Mouse (Mus musculus) large intestine, adult 2 months (tissue): ENCODE data around the gene Astn2. TPM values are rescaled to one million over a fixed set of nuclear protein-coding genes. Genes with fewer than 3 reads are reported as not detected.

ENCODE experiments used
- DNase-seq: peaks from one replicate; pipeline ENCODE4 v3.0.0-alpha.2; 2012; ENCODE audit warnings: low read depth, low spot score
- WGBS: fragments of 180-500 bp; shearing (Covaris S2); methylation state at CpG from one replicate; pipeline ENCODE4 v1.1.7; 2018; 5-methylcytosine and 5-hydroxymethylcytosine counted together
- polyA plus RNA-seq: library from polyadenylated mRNA; depleted of rRNA; stranded (reverse); fragments of >200 nt; gene quantifications from 2 replicates; pipeline ENCODE4 v1.2.3, GENCODE M21; 2012

The Astn2 gene
- polyA plus RNA-seq, 1 experiment, result 0.55 TPM

DNA sequence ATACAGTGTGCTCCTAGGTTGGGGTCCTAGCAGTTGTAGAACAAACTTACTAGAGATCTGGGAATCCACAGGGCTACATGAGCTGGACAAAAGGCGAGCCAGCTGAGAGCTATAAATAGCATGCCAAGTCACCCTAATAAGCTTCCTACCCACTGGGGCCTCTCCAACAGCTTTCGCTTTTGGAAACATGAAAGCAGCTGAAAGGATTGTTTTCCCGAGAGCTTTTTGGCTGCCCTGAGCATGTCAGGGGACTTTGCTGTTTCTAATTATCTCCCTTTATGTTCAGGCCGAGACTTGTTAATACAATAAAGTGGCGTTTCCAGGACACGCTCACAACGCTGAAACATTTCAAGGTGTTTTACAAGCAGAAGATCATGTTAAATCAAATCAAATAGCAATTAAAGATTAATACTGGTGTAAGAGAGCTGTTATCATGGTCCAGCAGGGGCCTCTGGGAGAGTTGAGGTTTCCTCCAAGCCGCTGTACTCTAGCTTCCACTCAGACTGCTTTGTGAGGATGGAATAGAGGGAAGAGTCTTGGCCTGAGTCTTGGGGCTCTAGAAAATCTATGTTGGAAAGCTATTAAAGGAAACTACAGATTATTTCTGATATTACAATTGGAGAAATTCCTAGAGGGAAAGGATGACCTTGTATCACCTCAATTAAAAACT, 378.9 kb downstream of the Astn2 start:
- DNase-seq, result no peak
- WGBS, result 51% methylated on average over 8 of the region's 8 CpGs

DNA sequence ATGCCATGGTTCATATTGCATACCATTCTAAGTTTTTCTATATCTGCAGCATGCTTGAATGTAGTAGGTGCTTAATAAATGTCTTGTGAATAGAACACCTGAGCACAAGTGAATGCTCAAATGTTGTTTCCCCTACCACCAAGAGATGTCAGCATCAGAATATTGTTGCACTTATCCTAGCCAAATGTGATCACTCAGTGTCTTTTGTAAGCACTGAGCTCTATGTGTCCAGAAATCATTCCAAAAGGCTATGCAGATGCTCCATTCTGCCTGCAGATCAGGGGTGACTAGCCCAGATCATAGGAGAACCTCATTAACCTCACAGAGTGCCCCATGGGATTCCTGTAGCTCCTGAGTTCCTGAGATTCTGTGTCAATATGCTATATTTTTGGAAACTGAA, 401.5 kb downstream of the Astn2 start:
- no peak for DNase-seq

DNA sequence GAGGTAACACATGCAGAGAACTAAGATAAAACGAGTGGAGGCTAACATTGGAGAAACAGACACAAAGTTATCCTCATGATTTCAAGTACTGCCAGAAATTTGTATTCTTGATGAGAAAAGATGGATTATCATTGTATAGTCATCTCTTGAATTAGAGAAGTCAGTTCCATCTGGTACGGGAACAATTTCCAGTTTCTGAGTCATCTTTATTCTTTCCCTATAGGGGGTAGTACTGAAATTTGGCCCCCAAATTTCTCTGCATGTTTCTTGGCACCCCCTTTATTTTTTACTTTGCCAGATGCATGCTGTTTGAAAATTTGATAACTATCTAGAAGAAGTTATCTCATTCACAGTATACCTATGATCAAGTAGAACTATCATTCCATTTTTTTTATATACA, 420.8 kb downstream of the Astn2 start:
- DNase-seq, result no peak
- 87% methylated on average over 2 of the region's 2 CpGs for WGBS

DNA sequence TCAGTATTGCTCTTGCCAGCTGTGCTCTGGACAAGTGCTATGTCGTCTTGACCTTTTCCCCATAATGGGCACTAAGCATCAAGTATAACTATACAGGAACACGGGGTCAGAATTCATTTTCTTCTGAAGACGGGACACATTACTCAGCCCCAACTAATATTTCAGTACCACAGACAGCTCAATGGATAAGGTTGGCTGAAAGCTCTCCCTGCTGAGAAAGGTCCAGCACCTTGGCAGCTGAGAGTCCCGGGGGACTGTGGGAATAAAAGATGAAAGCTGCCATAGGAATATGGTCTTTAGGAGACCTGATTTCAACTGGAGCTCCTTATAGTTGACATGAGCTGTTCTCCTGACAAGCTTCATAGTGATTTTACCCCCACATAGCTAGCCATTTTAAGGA, 421.5 kb downstream of the Astn2 start:
- WGBS, result 49% methylated on average over 4 of the region's 4 CpGs
- DNase-seq, result no peak

DNA sequence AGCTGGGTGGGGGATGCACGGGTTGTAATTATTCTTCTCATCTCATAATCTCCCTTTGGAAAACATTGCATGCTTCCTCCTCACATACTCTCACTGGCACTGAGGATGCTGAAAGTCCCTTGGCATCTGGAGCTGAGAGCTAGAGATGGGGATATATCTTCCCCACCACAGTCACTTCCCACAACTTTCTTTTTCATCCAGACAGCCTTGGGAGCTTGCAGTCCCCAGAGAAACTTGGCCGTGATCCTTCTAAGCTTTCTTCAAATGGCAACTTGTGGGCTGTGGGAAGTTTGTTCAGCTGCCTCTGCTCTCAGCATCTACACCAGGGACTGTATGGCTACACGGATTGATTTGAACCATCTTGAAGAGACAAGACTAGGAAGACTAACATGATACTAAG, 428.2 kb downstream of the Astn2 start:
- DNase-seq, result no peak
- 69% methylated on average over 3 of the region's 3 CpGs for whole genome bisulfite sequencing

DNA sequence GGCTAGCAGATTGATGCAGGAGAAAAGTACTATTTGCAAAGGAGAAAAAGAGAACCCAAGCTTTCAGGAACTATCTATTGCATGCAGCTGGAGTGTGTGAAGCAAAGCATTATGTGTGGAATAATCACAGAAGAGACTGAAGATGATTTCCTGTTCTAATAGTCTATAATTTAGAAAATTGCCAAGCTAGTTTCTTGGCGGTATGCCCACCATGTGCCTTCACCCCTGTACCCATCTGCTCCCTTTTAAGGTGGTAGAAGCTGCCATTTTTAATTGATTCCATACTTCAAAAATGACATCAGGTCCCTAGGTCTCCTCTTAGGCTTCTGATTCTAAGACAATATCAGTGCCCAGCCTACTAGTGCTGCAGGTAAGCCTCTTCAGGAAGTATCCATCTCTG, 432.0 kb downstream of the Astn2 start:
- DNase-seq, result no peak
- 85% methylated on average over 1 of the region's 1 CpGs for WGBS

DNA sequence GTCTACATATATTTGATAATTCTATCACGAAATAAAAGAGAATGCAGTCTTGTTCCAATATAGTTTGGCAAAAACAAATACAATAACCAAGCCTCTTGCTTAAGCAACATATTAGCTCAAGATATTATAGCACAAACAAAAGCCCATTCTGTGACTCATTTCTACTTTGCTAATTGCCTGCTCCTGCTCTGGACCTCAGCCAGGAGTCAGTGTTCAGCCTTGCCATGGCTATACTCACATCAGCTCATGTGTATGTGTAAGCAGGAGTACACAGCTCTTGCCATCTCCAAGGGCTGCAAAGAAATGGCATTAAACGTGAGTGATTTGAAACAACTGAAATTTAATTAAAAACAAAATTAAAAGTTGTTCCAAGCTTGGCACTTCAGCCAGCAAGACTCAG, 435.1 kb downstream of the Astn2 start:
- WGBS, result 41% methylated on average over 2 of the region's 2 CpGs
- no peak for DNase-seq

DNA sequence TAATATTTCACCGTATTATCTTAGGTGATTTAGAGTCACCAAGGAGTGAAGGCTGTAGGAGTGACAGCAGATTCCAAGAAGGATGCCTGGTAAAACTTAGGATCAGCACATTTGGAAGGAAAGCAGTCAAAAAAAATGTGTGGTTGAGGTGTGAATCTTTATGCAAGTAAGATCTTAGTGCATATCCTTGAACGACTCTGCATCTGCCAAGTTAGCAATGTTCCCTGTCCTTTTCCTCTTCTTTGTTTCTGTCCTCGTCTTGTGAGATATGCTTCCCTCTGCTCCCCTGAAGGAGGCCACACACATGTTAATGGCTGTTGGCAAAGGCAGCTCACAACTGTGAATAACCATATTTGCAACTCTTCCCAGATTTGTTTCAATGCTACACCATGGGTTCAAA, 439.8 kb downstream of the Astn2 start:
- DNase-seq, result no peak
- WGBS, result 67% methylated on average over 3 of the region's 3 CpGs

DNA sequence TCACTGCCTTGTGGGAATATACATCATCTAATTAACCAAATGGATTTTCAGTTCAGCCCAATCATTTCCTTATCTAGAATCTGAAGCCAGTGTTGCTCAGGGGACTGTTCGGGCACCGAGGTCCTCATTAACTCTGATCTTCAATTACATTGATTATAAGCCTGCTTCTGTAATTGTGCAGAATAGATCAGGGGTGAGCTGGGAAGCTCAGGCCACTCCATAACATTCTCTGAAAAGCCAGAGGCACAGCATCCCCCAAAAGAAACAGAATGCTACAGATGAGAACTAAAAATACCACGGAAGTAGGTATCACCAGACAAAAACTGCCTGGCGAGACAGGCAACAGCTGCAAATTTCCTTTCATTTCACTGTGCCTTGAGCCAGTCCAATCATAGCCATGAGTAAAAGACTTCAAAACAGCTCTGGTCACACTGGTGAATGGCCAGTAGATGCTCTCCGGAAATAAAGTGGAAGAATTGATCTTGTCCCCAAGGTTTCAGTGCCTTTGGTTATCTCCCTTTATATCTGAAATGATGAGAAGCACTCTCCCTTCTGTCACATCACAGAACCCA, 445.1 kb downstream of the Astn2 start:
- no peak for DNase-seq
- WGBS, result 89% methylated on average over 5 of the region's 5 CpGs

DNA sequence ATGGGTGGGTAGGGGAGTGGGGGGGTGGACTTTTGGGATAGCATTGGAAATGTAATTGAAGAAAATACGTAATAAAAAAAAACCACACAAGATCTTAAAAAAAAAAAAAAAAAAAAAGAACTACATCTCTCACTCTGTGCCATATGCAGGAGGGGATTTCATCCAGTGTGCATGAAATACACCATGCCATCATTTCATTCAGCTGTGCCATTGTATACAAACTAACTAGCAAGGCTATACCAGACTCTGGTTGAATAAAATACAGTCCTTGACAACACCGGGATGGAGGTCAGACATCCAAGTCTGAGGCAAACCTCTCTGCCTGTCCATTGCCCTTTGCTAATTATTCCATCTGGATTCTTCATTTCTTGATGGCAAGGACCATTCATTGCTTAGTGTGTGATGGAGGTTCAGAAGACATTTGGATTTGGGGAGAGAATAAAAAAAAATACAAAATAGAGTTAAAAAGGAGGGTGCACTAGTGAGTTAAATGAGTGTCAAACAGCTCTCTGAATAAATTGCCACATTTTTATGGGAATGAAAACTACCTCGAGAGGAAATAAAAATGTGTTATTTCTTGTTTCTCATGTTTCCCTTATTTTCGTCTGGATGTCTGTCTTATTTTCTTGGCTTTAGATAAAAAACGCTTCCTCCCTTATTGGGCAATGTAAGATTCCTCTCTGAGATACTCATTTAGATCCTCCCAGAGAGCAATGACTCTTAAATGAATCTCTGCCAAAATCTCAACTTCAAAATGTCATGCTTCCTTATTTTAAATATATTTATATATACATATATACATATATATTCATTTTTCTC, 445.8 kb downstream of the Astn2 start:
- 76% methylated on average over 5 of the region's 5 CpGs for WGBS

DNA sequence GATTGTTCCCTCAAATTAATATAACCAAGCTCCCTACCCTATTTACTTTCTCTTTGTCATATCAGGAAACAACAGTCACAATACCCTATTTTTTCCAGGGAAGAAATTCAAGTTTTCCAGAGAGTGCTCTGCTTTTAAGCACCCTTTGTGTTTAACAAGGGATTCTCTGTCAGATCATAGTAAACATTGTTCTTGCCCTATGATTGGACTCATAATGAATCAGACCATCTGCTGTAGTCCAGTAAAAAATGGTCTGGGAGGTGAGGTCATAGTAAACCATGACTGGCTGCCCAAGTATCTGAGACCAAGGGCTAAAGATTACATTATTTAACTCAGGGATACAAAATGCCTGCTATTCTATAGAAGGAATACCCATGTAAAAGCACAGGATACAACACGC, 452.5 kb downstream of the Astn2 start:
- 89% methylated on average over 1 of the region's 1 CpGs for WGBS
- no peak for DNase-seq

More for the DNA sequence above, 445.8 kb downstream of the Astn2 start:
- no peak for DNase-seq

DNA sequence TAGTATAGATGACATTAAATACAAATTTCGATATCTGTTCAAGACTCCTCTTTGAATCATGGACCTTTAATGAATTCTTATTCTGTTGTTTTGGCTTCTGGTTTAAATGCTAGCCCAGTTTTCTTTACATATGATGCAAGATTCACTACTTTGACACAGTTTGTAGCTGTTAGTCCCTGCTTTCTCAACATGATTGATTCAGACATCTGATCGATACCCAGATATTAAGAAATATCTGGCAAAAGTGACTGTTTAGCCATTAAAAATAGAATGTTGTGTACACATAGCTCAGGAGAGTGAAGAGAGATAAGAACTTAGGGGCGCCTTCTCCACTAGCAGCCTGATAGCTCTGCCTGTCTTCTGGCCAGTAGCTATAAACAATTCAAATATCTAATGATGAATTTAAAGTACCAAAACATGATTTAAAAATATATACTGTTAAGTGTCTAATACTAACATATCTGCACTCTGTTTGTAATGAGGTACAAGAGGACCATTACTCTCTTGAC, 457.2 kb downstream of the Astn2 start:
- DNase-seq, result no peak
- WGBS, result 89% methylated on average over 3 of the region's 3 CpGs

DNA sequence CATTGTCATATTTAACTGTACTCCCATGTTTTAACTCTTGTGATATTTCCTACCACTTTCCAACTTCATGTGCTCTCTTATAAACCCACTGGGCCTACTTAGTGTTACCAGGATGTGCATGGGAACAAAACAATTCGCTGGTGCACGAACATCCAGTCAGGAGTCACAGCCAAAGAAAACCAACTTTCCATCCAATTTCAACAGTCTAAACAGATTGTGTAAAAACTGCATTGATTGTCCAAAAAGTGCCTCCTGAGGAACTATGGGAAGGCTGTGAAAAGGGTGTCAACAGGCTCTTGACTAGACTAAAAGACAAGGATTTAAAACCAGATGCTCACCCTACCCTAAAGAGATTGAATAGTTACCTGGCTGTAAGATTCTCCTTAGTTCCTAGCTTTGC, 458.4 kb downstream of the Astn2 start:
- no peak for DNase-seq
- 92% methylated on average over 2 of the region's 2 CpGs for WGBS

DNA sequence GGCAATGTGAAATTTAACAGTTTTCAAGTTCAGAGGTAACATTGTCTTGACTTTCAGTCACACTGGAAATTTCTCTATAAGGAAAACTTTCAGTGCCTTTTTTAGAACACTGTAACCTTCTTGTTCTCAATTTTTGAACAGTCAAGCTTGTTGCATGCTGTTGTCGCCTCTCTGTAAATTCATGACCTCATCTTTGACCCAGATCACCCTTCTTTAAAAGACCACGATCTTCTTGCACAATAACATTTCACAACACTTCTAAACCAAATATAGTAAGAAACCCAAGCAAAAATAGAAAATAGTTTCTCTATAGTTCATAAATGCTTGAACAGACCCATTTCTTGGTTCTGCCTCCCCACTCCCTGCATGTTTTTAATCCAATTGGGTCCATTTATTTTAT, 473.5 kb downstream of the Astn2 start:
- DNase-seq, result no peak
- 59% methylated on average over 2 of the region's 2 CpGs for WGBS

DNA sequence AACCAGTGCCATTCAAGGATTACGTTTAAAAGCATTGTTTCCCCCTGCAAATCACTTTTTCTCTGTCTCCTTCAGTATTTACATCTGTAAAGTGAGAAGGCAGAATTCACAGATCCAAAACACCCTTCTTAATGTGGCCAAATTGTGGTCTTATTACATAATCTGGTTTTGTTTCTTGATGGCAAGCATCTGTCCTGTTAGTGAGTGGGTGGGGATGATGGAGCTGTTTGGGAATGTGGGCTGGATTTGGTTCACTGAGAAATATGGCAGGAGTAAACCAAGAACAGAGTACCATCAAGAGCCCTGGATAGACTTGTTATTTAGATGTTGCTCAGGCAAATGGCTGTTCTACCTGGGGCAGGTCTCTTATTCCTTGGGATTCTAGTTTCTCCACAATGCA, 484.1 kb downstream of the Astn2 start:
- 66% methylated on average over 1 of the region's 1 CpGs for WGBS
- DNase-seq, result no peak

DNA sequence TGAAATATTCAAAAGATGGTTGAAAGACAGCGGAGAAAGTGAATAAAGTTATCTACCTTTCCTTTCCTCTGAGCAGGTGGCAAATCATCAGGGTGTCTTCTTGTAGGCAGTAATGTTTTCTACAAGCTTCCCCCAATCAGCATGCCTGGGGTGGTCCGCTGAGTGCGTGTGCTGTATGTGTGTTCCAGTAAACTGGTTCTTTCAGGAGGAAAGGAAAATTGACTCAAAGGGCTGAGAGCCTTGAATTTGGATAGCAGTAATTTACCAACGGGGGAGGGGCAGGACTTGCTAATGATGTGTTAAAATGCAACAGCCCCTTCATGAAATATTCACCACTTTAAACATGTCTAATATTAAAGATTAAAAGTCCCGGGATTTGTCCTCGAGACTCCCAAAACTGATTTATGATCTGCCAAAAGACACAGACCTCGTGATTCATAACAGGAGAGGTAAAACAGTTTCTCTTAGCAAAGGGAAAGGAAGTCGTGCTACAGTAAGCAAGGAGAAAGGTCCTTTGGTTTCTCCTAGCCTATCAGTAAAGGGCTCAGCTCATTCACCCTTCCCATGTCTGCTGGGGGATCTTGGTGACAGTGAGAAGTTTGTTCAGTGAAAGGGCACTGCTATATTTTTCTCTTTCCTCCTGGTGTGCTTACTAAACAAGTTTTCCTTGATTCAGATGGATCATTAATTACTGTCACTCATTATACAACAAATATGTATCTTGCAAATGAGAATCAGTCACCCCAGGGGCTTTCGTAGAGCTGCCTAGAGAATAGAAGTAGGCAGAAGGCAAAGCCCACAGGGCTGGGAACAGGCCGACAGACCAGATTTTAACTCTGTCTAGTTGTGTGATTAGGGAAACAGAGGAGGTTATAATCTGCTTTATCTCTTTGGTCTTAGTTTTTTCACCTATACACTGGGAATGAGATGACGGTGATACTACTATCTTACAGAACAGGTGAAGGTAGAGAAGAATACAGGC, 488.1 kb downstream of the Astn2 start:
- WGBS, result 65% methylated on average over 11 of the region's 11 CpGs
- DNase-seq, result no peak

DNA sequence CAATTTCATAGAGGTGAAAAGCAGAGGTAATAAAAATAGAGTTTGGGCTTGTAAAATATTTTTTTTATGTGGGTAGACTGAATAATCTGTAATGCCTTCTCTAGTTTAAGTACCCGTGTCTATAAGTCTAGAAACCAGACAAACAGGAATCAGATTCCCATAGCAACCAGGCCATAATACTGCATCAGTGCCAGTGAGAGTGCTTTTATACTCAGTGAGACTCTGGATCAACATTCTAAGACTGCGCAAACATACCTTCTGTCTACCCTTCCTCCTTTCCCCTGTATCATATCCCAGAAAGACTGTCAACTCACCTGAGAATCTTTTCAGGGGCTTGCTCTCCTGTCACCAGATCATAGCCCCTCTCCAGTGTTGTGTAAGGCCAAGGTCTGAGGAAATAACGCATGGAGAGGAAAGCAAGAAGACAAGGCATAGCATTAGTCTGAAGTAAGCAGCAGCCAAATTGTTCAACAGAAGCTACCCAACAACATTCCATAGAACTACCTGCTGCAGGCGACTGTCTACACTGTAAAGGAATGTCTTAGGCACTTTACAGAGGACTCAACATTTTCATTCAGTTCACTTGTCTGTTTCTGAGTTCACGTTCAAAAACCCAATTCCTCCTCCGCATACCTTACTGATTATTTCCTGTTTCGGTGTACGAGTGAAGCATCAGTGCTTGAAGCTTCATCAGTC, 492.0 kb downstream of the Astn2 start:
- DNase-seq, result no peak
- WGBS, result 51% methylated on average over 8 of the region's 8 CpGs

DNA sequence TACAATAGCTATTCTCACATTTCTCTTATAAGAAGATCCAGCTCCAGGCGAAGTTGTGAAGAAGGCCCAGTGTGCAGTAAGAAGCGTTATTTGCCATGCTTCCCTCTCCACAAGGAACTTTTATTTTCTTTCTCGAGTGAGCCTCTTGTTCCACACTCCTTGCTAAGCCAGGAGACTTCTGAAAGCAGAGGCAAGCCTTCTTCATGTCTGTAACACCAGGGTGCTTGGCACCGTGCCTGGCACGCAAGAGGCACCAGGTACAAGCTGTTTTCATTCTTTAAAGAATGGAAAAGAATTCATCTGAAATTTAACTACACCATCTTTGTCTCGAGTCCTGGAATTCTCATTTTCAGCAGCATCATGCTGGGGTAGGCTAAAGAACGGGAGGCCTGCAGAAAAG, 496.8 kb downstream of the Astn2 start:
- no peak for DNase-seq
- 73% methylated on average over 7 of the region's 7 CpGs for WGBS

DNA sequence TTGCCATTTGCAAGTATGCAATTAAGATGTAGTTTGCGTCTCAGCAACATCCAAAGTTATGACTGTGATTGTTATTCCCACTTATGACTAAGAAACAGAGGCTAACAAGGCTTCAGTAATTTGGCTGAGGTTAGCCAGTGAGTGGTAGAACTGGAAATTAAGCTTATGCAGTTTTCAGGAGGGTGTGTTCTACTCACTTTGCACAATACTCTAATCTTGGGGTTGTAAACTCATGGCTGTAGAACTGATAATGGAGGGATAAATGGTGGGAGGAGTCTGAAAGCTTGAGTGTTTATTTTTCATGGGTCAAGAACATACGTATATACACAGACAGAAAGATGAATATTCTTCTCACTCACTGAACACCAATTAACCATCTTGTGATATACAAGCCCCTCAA, 499.4 kb downstream of the Astn2 start:
- no peak for DNase-seq
- 38% methylated on average over 2 of the region's 2 CpGs for WGBS
